Mouse (Mus musculus): ENCODE measurements around the gene Wnt5b.

Gene Wnt5b

DNA sequence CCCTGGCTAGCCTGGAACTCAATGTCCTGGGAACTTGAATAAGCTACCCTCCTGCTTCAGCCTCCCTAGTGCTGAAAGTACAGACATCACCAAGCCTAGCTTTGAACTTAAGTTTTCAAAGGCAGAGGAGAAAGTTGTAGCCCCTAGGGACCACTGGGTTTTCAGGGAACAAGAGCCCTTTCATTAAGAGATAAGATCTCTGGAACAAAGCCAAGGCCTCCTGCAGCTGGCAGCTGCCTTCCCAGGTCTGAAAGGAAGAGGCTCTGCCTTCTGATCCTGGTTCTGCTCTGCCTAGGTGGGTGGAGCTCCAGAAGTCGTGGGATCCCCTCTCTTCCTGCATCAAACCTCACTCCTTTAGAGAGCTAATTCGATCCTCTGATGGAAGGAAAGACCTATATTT is 58.7 kb downstream of the Wnt5b start:
- no peak for DNase-seq (ENCODE audit: low spot score in 2 of 2)

DNA sequence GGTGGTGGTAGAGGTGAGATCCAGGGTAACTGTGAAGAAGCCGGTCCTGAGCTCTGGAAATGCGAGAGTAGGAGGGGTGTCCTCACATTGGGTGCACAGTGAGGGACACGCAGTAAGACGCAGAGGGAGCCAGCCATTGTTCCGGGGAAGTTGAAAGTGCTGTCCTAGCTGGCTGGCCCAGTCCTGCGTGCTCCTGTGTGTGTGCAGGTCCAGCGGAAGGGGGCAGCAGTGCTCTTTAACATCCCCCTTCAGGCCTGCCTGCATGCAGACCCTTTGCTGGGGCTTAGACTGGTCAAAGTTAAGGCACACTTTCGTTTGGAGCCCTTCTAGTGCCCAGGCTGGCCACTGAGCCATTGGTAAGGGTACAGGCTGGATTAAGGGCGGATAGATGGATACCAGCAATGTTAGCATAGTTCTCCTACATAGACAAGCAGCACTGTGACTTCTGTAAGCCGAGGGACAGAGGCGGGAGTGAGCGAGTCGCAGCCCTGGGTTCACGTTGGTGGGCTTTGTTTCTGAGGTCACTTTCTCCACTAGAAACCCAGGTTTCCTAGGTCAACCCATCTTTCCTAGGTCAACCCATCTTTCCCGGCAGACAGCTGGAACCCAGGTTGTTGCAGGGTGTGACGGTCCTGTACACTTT is 61.1 kb downstream of the Wnt5b start:
- DNase-seq (ENCODE audit: low spot score in 2 of 2), result no peak

GRCm38 (mm10) chr6:119481741-119482390 is 62.3 kb downstream of the Wnt5b start:
- DNase-seq (ENCODE audit: low spot score in 2 of 2), result peak; percentile 44 to 57

DNA sequence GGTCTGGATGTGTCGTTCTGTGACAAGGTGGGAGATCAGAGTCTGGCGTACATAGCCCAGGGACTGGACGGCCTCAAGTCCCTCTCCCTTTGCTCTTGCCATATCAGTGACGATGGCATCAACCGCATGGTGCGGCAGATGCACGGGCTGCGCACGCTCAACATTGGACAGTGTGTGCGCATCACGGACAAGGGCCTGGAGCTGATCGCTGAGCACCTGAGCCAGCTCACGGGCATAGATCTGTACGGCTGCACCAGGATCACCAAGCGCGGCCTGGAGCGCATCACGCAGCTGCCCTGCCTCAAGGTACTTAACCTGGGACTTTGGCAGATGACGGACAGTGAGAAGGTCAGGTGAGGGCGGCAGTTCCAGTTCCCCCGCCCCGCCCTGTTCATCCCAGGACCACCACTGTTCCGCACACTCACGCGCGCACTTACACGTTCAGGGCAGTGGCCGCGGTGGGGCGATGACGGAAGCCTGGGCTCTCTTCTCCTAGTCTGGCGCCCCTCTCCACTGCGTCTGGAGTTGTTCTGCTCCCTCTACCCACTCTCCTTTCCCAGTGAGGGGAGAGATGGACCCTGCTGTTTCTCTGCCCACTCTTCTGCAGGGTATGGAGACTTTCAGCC is 63.3 kb downstream of the Wnt5b start:
- DNase-seq (ENCODE audit: low spot score in 2 of 2), result peak; percentile 32 to 49

DNA sequence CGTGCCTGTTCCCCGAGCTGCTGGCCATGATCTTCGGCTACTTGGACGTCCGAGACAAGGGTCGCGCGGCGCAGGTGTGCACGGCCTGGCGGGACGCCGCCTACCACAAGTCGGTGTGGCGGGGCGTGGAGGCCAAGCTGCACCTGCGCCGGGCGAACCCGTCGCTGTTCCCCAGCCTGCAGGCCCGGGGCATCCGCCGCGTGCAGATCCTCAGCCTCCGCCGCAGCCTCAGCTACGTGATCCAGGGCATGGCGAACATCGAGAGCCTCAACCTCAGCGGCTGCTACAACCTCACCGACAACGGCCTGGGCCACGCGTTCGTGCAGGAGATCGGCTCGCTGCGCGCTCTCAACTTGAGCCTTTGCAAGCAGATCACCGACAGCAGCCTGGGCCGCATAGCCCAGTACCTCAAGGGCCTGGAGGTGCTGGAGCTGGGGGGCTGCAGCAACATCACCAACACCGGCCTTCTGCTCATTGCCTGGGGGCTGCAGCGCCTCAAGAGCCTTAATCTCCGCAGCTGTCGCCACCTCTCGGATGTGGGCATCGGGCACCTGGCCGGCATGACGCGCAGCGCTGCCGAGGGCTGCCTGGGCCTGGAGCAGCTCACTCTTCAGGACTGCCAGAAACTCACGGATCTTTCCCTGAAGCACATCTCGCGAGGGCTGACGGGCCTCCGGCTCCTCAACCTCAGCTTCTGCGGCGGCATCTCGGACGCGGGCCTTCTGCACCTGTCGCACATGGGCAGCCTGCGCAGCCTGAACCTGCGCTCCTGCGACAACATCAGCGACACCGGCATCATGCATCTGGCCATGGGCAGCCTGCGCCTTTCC is 64.1 kb downstream of the Wnt5b start:
- DNase-seq (ENCODE audit: low spot score in 2 of 2), result peak; percentile 63 to 71

- DNase-seq (ENCODE audit: low spot score in 2 of 2), result peak in 1 of 2 experiments; percentile 50
Observed at GRCm38 (mm10) chr6:119479343-119479875, 64.7 kb downstream of the Wnt5b start, which contains the start of gene Fbxl14. TSS of gene Fbxl14 (plus strand) at chr6:119479668.

DNA sequence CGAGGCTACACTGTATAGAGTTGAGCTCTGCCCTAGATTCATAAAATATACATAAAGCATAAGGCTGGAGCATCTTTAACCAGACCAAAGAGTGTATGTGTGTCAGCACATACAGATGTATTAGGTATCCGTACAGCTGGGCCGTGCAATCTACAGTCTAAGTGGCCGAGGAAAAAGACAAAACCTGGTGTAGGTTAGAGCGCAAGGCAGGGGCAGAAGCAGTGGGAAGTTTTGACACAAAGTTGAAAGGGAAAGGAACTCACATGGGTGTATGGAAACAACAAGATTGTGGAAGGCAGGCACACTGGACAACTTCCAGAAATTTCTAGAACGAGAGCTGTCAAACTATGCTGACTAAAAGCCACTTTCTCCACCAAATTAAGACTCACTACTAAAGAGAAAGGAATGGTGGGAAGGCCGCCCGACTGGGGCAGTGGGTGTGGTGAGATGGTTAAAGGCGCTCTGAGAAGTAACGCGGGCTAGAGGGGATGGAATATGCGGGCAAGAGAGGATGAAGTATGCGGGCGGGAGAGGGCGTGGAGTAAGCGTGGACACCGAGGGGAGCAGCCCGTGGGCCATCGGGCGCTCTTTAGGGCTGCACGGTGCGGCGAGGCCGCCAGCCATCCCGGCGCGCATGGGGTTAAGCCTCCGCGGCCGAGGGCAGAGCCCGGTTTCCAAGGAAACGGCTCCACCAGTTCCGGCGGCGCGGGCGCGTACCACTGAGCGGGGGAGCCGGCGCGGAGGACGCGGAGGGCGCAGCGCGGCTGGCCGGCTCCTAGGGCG is 65.4 kb downstream of the Wnt5b start:
- DNase-seq (ENCODE audit: low spot score in 2 of 2), result peak; percentile 82 to 87

DNA sequence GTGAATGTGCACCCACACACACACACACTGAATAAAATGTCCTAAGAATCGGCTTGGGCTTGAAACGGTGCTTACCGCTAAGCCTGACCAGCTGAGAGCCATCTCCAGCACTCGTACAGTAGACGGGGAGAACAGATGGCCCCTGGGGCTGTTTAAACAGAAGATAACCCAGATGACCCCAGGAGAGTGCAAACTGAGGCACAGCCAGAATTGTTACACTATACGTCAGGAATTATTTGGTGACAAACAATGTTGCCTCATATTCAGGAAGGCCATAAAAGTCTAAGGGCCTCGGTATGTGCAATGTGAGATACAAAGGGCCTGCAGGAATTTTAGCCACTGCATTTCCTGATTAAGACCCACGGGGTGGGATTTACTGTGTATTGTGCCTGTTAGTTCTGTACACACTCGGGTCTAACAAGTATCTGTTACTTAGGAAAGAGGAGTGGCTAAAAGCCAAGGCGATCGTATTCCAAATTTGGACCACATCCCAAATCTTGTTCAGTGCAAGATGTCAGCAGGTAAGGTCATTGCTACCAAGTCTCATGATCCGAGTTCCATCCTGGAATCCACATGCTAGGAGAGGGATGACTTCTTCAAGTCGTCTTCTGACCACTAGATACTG is 66.3 kb downstream of the Wnt5b start:
- no peak for DNase-seq (ENCODE audit: low spot score in 2 of 2)

- DNase-seq (ENCODE audit: low spot score in 2 of 2), result no peak
Observed at GRCm38 (mm10) chr6:119475988-119476387, 68.2 kb downstream of the Wnt5b start.

DNA sequence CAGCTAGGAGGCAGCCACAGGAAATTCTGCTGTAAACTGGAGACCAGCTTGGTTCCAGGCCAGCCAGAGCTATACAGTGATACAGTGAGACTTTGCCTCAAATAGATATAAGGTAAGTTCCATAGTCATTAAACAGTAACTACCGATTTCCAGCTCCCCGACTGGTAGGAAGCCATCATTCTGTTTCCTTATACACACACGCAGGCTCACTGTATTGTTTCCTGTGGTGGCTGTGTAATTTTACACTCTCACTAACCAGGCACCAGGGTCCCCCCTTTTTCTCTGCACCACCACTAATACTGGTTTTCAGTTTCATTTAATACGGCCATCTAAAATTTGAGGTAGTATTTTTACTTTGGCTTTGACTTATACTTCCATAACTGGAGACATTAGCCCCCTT is 70.2 kb downstream of the Wnt5b start:
- no peak for DNase-seq (ENCODE audit: low spot score in 2 of 2)

GRCm38 (mm10) chr6:119473446-119473845 is 70.7 kb downstream of the Wnt5b start:
- DNase-seq (ENCODE audit: low spot score in 2 of 2), result no peak

DNA sequence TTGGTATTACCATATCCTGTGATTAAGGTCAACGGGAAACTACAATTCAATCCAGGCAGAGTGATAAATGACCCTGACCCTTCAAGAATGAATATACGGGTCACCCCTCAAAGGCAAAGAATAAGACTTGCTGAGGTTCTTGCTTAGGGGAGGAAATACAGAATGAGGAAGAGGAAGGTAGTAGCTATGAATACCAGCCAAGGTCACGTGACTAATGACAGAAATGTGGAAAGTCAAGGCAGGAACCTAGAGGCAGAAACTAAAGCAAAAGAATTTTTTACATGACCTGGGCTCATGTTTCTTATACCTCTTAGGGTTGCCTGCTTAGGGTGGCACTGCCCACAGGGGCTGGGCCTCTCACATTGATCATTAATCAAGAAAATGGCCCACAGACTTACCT is 71.4 kb downstream of the Wnt5b start:
- no peak for DNase-seq (ENCODE audit: low spot score in 2 of 2)

DNA sequence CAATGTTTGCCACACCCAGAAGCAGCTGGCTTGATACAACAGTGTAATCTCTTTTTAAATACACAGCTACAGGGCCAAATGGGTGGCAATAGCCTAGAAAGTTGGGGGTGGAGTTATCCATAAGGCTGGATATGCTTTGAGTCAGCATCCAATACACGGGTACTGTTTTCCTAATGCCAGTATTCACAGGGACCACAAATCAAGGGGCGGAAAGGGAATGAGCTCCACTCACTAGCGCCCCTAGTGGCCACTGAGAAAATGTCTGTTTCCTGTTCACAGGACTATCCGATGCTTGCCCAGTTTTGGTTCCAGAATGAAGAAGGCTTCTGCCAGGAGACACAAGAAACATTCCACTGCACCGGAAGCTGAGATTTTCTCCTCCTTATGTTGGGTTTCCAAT is 72.0 kb downstream of the Wnt5b start:
- DNase-seq (ENCODE audit: low spot score in 2 of 2), result peak in 1 of 2 experiments; percentile 64

DNA sequence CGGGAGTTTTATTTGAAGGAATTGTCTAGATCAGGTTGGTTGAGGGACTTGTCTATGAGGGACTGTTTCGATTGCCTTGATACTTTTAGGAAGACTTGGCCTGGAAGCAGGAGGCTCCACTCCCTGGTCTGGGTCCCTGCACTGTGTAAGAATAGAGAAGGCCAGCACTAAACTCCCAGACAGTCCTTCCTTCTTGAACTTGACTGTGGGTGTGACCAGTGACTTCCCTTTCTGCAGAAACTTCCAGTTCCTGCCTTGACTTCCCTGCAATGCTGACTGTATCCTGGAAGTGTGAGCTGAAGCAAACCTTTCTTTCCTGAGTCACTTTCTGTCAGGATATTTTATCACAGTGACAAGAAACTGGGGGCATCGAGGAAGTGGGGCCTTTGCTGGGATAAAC is 73.4 kb downstream of the Wnt5b start:
- DNase-seq (ENCODE audit: low spot score in 2 of 2), result no peak

- DNase-seq (ENCODE audit: low spot score in 2 of 2), result peak in 1 of 2 experiments; percentile 28
Observed at GRCm38 (mm10) chr6:119467785-119468059, 76.4 kb downstream of the Wnt5b start.

DNA sequence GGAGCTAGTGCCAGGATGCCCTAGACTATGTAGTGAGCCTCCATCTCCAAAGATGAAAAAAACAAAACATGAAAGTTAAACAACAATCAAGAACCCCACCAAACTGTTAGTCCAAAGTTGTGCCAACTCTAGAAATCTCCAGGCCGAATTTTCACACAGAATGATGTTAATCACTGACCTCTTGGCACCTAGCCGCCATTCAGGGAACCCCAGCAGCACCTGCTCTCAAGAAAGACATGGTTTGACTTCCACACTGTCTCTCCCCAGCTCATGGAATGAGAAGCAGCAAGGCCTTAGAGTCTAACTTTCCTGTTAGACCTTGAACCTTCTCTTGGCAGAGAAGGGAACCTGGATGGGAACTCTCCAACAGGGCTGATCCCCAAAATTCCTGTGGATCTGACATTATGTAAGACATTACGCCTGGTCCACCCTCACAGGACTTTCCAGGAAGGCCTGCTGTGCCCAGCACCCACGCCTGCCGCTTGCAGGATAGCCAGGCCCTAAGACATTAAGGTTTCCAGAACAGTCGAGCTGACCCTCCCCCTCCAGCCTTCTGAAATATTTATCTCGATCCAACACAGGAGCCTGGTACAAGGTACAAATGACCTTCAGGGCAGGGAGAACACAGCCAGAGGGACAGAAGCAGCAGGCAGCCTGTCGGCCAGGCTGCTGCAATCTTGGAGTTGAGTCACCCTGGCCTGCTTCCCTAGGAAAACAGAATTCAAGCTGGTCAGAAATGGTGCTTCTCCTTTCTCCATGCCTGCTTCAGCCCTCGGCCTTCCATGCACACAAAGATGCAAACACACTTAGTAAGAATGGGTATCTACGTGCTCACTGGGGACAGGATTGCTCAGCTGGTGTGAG is 77.0 kb downstream of the Wnt5b start:
- DNase-seq (ENCODE audit: low spot score in 2 of 2), result no peak

GRCm38 (mm10) chr6:119466161-119466560 is 78.0 kb downstream of the Wnt5b start:
- no peak for DNase-seq (ENCODE audit: low spot score in 2 of 2)

- no peak for DNase-seq (ENCODE audit: low spot score in 2 of 2)
Observed at GRCm38 (mm10) chr6:119460391-119460790, 83.8 kb downstream of the Wnt5b start.

DNA sequence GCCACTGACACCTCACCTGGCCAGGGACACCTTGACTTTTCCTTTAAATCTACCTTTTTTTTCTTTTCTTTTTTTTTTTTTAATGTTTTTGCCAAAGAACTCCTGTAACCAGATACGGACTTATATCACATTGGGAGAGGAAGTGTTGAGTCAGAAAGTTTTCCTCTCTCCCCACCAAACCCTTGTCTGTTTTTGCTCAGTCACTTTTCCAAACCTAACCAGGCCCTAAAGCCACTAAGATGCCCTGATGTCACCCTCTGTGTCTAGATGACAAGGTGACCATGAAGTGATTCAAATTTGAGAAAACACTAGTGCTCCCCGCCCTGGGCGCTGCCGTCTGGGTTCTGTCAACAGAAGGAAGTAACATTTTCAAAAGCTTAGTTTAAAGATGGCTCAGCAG is 85.1 kb downstream of the Wnt5b start:
- DNase-seq (ENCODE audit: low spot score in 2 of 2), result no peak

- no peak for DNase-seq (ENCODE audit: low spot score in 2 of 2)
Observed at GRCm38 (mm10) chr6:119458166-119458565, 86.0 kb downstream of the Wnt5b start.

Data from thymus, postnatal 10 days (tissue).